Mouse (Mus musculus) lung, embryonic 15.5 days (tissue): ENCODE results near the gene Bcorl1. TPM values are rescaled to one million over a fixed set of nuclear protein-coding genes. Genes with fewer than 3 reads are reported as not detected.
A peak's percentile ranks its signal among the peaks of the same experiment; 100 is the strongest.
"Not testable (repeated sequence)": the region's sequence is repeated elsewhere in the genome, so short reads cannot be mapped to it uniquely, and the experiment has no call there.

Experiments used
- ATAC-seq: fragments of 200-750 bp; cut with Nextera tagmentation; 2 replicates; pipeline ENCODE4 v1.8.0; 2017; ENCODE audit warnings: moderate number of reproducible peaks, borderline replicate concordance; ENCODE audit not compliant: low FRiP score, low TSS enrichment; ENCODE audit errors: extremely low read depth
- H3K27ac ChIP-seq: fragments of 300-500 bp; sonication (generic); 2 replicates; pipeline ENCODE4 v1.5.1; 2015; ENCODE audit warnings: moderate library complexity, mild to moderate bottlenecking, inconsistent platforms
- H3K27me3 ChIP-seq: fragments of 300-500 bp; sonication (generic); 2 replicates; pipeline ENCODE4 v1.6.1; 2015; ENCODE audit warnings: inconsistent platforms
- H3K36me3 ChIP-seq: fragments of 300-500 bp; sonication (generic); 2 replicates; pipeline ENCODE4 v1.6.1; 2015; ENCODE audit warnings: inconsistent platforms
- H3K4me1 ChIP-seq: fragments of 300-500 bp; sonication (generic); 2 replicates; pipeline ENCODE4 v1.6.1; 2015; ENCODE audit warnings: inconsistent platforms
- H3K4me2 ChIP-seq: fragments of 300-500 bp; sonication (generic); 2 replicates; pipeline ENCODE4 v1.6.1; 2015; ENCODE audit warnings: inconsistent platforms, mild to moderate bottlenecking, moderate library complexity
- H3K4me3 ChIP-seq: fragments of 300-500 bp; sonication (generic); 2 replicates; pipeline ENCODE4 v1.5.1; 2015; ENCODE audit warnings: mild to moderate bottlenecking, inconsistent platforms
- H3K9ac ChIP-seq: fragments of 300-500 bp; sonication (generic); 2 replicates; pipeline ENCODE4 v1.6.1; 2015; ENCODE audit warnings: inconsistent platforms
- H3K9me3 ChIP-seq: fragments of 300-500 bp; sonication (generic); 2 replicates; pipeline ENCODE4 v1.6.1; 2016; ENCODE audit warnings: inconsistent platforms
- WGBS: fragments of 180-500 bp; shearing (Covaris S2); methylation state at CpG from one replicate; pipeline ENCODE4 v1.1.7; 2015; 5-methylcytosine and 5-hydroxymethylcytosine counted together
- polyA plus RNA-seq: library from polyadenylated mRNA; unstranded; fragments of >200 nt; fragmentation: Nextera tagmentation; extraction: Ambion mirVana; gene quantifications from 2 replicates; pipeline ENCODE4 v1.2.1, GENCODE M21; 2015

The Bcorl1 gene
- polyA plus RNA-seq, 1 experiment from 2014 or later: 5.2 TPM

- no peak overlapping the region for H3K27ac ChIP-seq
- H3K27me3 ChIP-seq: no peaks in the 10 kb centered on the region
- no peak overlapping the region for H3K4me2 ChIP-seq
- H3K9ac ChIP-seq: no peak overlapping the region
- H3K9me3 ChIP-seq: no peaks in the 10 kb centered on the region
- no peak for ATAC-seq
- no peak overlapping the region for H3K4me3 ChIP-seq
- H3K4me1 ChIP-seq: peaks cover 12% of the 10 kb centered on the region; the same call in 1 of the 2 replicates
- H3K36me3 ChIP-seq: no peaks in the 10 kb centered on the region
Measured at GRCm38 (mm10) chrX:48429100-48429499, 87.9 kb downstream of the Bcorl1 start.

- Histone ChIP-seq H3K4me2 (no peak overlapping the region), H3K27me3 (no peaks in the 10 kb centered on the region), H3K4me3 (no peak overlapping the region), H3K27ac (no peak overlapping the region), H3K36me3 (no peaks in the 10 kb centered on the region), H3K9ac (no peak overlapping the region), H3K4me1 (peaks cover 12% of the 10 kb centered on the region; the same call in 1 of the 2 replicates), H3K9me3 (no peaks in the 10 kb centered on the region)
- 37% methylated on average over 6 of the region's 6 CpGs for WGBS
- ATAC-seq: peak; percentile 27; the same call in 1 of the 2 replicates
Measured at GRCm38 (mm10) chrX:48429538-48429937, 88.4 kb downstream of the Bcorl1 start.

- H3K36me3 ChIP-seq: no peaks in the 10 kb centered on the region
- no peak overlapping the region for H3K9ac ChIP-seq
- no peak for ATAC-seq
- no peak overlapping the region for H3K27ac ChIP-seq
- no peak overlapping the region for H3K4me3 ChIP-seq
- H3K4me2 ChIP-seq: no peak overlapping the region; the same call in 1 of the 2 replicates
- no peaks in the 10 kb centered on the region for H3K4me1 ChIP-seq
- 62% methylated on average over 15 of the region's 15 CpGs for WGBS
- no peaks in the 10 kb centered on the region for H3K27me3 ChIP-seq
- no peaks in the 10 kb centered on the region for H3K9me3 ChIP-seq
Measured at GRCm38 (mm10) chrX:48432599-48433526, 91.7 kb downstream of the Bcorl1 start.

GRCm38 (mm10) chrX:48433527-48433899, 92.4 kb downstream of the Bcorl1 start:
- Histone ChIP-seq H3K4me1 (no peaks in the 10 kb centered on the region), H3K4me3 (no peak overlapping the region), H3K9ac (no peak overlapping the region), H3K9me3 (no peaks in the 10 kb centered on the region), H3K36me3 (no peaks in the 10 kb centered on the region), H3K4me2 (no peak overlapping the region), H3K27ac (no peak overlapping the region), H3K27me3 (no peaks in the 10 kb centered on the region)
- WGBS: 38% methylated on average over 6 of the region's 6 CpGs
- peak; percentile 58; the same call in 1 of the 2 replicates for ATAC-seq

- no peak overlapping the region for H3K27ac ChIP-seq
- no peak overlapping the region for H3K9ac ChIP-seq
- H3K9me3 ChIP-seq: no peaks in the 10 kb centered on the region
- no peak for ATAC-seq
- no peaks in the 10 kb centered on the region for H3K36me3 ChIP-seq
- no peak overlapping the region for H3K4me2 ChIP-seq
- H3K27me3 ChIP-seq: no peaks in the 10 kb centered on the region
- H3K4me3 ChIP-seq: no peak overlapping the region
- 73% methylated on average over 1 of the region's 1 CpGs for WGBS
- H3K4me1 ChIP-seq: no peaks in the 10 kb centered on the region
Measured at GRCm38 (mm10) chrX:48434251-48434650, 93.1 kb downstream of the Bcorl1 start.

- Histone ChIP-seq H3K9ac (no peak overlapping the region), H3K27ac (no peak overlapping the region), H3K36me3 (no peaks in the 10 kb centered on the region), H3K4me2 (no peak overlapping the region), H3K27me3 (no peaks in the 10 kb centered on the region), H3K9me3 (no peaks in the 10 kb centered on the region), H3K4me3 (no peak overlapping the region), H3K4me1 (no peaks in the 10 kb centered on the region)
- WGBS: 61% methylated on average over 9 of the region's 9 CpGs
- ATAC-seq: no peak
Measured at GRCm38 (mm10) chrX:48435477-48435900, 94.3 kb downstream of the Bcorl1 start.

- H3K9me3 ChIP-seq, H3K4me1 ChIP-seq, ATAC-seq, H3K27me3 ChIP-seq, H3K36me3 ChIP-seq, H3K4me3 ChIP-seq, H3K4me2 ChIP-seq, H3K9ac ChIP-seq, H3K27ac ChIP-seq: not testable (repeated sequence)
- WGBS: 82% methylated on average over 6 of the region's 7 CpGs
Measured at GRCm38 (mm10) chrX:48436082-48436481, 94.9 kb downstream of the Bcorl1 start.

GRCm38 (mm10) chrX:48439036-48439435, 97.9 kb downstream of the Bcorl1 start:
- Histone ChIP-seq H3K9ac (no peak overlapping the region), H3K4me3 (no peak overlapping the region)
- WGBS: 45% methylated on average over 4 of the region's 4 CpGs

GRCm38 (mm10) chrX:48441548-48441947, 100.4 kb downstream of the Bcorl1 start:
- no peak overlapping the region for H3K4me2 ChIP-seq
- no peaks in the 10 kb centered on the region for H3K9me3 ChIP-seq
- H3K4me1 ChIP-seq: no peaks in the 10 kb centered on the region
- no peaks in the 10 kb centered on the region for H3K27me3 ChIP-seq
- no peak overlapping the region for H3K9ac ChIP-seq
- no peak for ATAC-seq
- no peak overlapping the region for H3K4me3 ChIP-seq
- no peaks in the 10 kb centered on the region for H3K36me3 ChIP-seq
- 84% methylated on average over 6 of the region's 6 CpGs for WGBS
- no peak overlapping the region for H3K27ac ChIP-seq

More at GRCm38 (mm10) chrX:48439036-48439435, 97.9 kb downstream of the Bcorl1 start:
- ATAC-seq: no peak; the same call in 1 of the 2 replicates
- H3K27ac ChIP-seq: no peak overlapping the region
- H3K4me2 ChIP-seq: no peak overlapping the region
- H3K9me3 ChIP-seq: no peaks in the 10 kb centered on the region
- H3K36me3 ChIP-seq: no peaks in the 10 kb centered on the region
- H3K4me1 ChIP-seq: no peaks in the 10 kb centered on the region
- H3K27me3 ChIP-seq: no peaks in the 10 kb centered on the region

GRCm38 (mm10) chrX:48441954-48442353, 100.8 kb downstream of the Bcorl1 start:
- H3K27me3 ChIP-seq: no peaks in the 10 kb centered on the region
- no peak overlapping the region for H3K4me2 ChIP-seq
- ATAC-seq: no peak
- no peaks in the 10 kb centered on the region for H3K4me1 ChIP-seq
- H3K4me3 ChIP-seq: no peak overlapping the region
- no peak overlapping the region for H3K9ac ChIP-seq
- H3K27ac ChIP-seq: no peak overlapping the region
- H3K9me3 ChIP-seq: no peaks in the 10 kb centered on the region
- WGBS: 62% methylated on average over 7 of the region's 7 CpGs
- no peaks in the 10 kb centered on the region for H3K36me3 ChIP-seq

- H3K36me3 ChIP-seq: no peaks in the 10 kb centered on the region
- H3K9ac ChIP-seq: no peak overlapping the region
- ATAC-seq: no peak
- no peak overlapping the region for H3K4me3 ChIP-seq
- H3K27ac ChIP-seq: no peak overlapping the region
- no peaks in the 10 kb centered on the region for H3K9me3 ChIP-seq
- no peaks in the 10 kb centered on the region for H3K27me3 ChIP-seq
- H3K4me1 ChIP-seq: no peaks in the 10 kb centered on the region
- H3K4me2 ChIP-seq: no peak overlapping the region
- WGBS: 85% methylated on average over 4 of the region's 4 CpGs
Measured at GRCm38 (mm10) chrX:48444677-48445076, 103.5 kb downstream of the Bcorl1 start.

- no peak overlapping the region for H3K4me2 ChIP-seq
- no peak for ATAC-seq
- no peak overlapping the region for H3K9ac ChIP-seq
- peaks cover 6% of the 10 kb centered on the region; the same call in 1 of the 2 replicates for H3K4me1 ChIP-seq
- H3K27me3 ChIP-seq: no peaks in the 10 kb centered on the region; the same call in 1 of the 2 replicates
- H3K4me3 ChIP-seq: no peak overlapping the region
- 35% methylated on average over 8 of the region's 10 CpGs for WGBS
- no peak overlapping the region for H3K27ac ChIP-seq
- H3K9me3 ChIP-seq: no peaks in the 10 kb centered on the region
- H3K36me3 ChIP-seq: no peaks in the 10 kb centered on the region
Measured at GRCm38 (mm10) chrX:48449646-48450045, 108.5 kb downstream of the Bcorl1 start.
